Mouse (Mus musculus) spleen, adult 2 months (tissue): ENCODE data around the gene B4galt1.

ENCODE experiments used
- CTCF ChIP-seq: fragments of 200-500 bp; IDR thresholded peaks from 2 replicates; pipeline ENCODE4 v1.5.1; 2011; ENCODE audit warnings: mild to moderate bottlenecking, inconsistent platforms; ENCODE audit not compliant: insufficient read depth, insufficient read length, insufficient replicate concordance; ENCODE audit errors: extremely low read depth
- POLR2A ChIP-seq: fragments of 200-500 bp; IDR thresholded peaks from 2 replicates; pipeline ENCODE4 v1.6.1; 2011; ENCODE audit warnings: low read depth, low read length, inconsistent platforms

GRCm38 (mm10) chr4:40810481-40810880 is 43.3 kb downstream of the B4galt1 start:
- TF ChIP-seq POLR2A, result no peak
- no peak for TF ChIP-seq CTCF
